8 mouse cellular contexts compared by ENCODE assay signal in genomic region chr8:120276051-120276890, GRCm38 (mm10). TPM values are rescaled to one million over a fixed set of nuclear protein-coding genes. Genes with fewer than 3 reads are reported as not detected.
DNase-seq lines count a peak whose midpoint lies in the region; ATAC-seq and TF ChIP-seq lines count a peak whose summit lies in the region.

No protein-coding gene starts in this region.

- H3K4me2 ChIP-seq in forebrain, postnatal 0 days (ENCODE audit: low read depth), result peak overlapping the region; percentile 62
- H3K4me2 ChIP-seq in hindbrain, embryonic 12.5 days (replicated peaks), result peak overlapping the region; percentile 69
- H3K4me2 ChIP-seq in limb, embryonic 14.5 days (replicated peaks; ENCODE audit: low read depth, low read length, severe bottlenecking), result peak overlapping the region; percentile 62
- peak overlapping the region; percentile 65 for H3K4me2 ChIP-seq in midbrain, embryonic 15.5 days
- peak overlapping the region; percentile 76 for H3K4me2 ChIP-seq in stomach, embryonic 14.5 days (replicated peaks; ENCODE audit: low read depth, low read length)

- H3K9me3 ChIP-seq in MEL (replicated peaks; ENCODE audit: insufficient read depth, low read length), result no peaks in the 10 kb centered on the region
- H3K9me3 ChIP-seq in forebrain, postnatal 0 days (ENCODE audit: low read length), result no peaks in the 10 kb centered on the region
- 0 out of 2 replicates have a peak, but pooled peaks cover 3% of the 10 kb centered on the region for H3K9me3 ChIP-seq in hindbrain, embryonic 12.5 days (replicated peaks)
- no peaks in the 10 kb centered on the region for H3K9me3 ChIP-seq in limb, embryonic 14.5 days (ENCODE audit: control insufficient read depth, low read length)
- H3K9me3 ChIP-seq in midbrain, embryonic 15.5 days, result no peaks in the 10 kb centered on the region
- no peaks in the 10 kb centered on the region for H3K9me3 ChIP-seq in stomach, embryonic 14.5 days (ENCODE audit: control insufficient read depth, low read depth, low read length)

- H3K4me1 ChIP-seq in MEL (ENCODE audit: control insufficient read depth in 1 of 2, insufficient read depth in 2 of 2, low read length in 2 of 2), result peaks cover 0 to 9% of the 10 kb centered on the region in 2 experiments; a peak in 2 of 4 replicates
- H3K4me1 ChIP-seq in forebrain, postnatal 0 days (ENCODE audit: insufficient read depth), result peaks cover 9% of the 10 kb centered on the region
- peaks cover 53% of the 10 kb centered on the region for H3K4me1 ChIP-seq in hindbrain, embryonic 12.5 days
- H3K4me1 ChIP-seq in limb, embryonic 14.5 days (ENCODE audit: control insufficient read depth, insufficient read depth, low read length), result peaks cover 70% of the 10 kb centered on the region
- peaks cover 20% of the 10 kb centered on the region for H3K4me1 ChIP-seq in midbrain, embryonic 15.5 days
- peaks cover 56% of the 10 kb centered on the region for H3K4me1 ChIP-seq in stomach, embryonic 14.5 days (ENCODE audit: control insufficient read depth, insufficient read depth, low read length)

- peak overlapping the region; percentile 58 to 70 for H3K4me3 ChIP-seq in MEL (ENCODE audit: control insufficient read depth in 1 of 2, insufficient read depth in 1 of 2, low read depth in 2 of 2, low read length in 2 of 2)
- peak overlapping the region; percentile 28 for H3K4me3 ChIP-seq in forebrain, postnatal 0 days (ENCODE audit: low read depth, low read length)
- peak overlapping the region; percentile 31 for H3K4me3 ChIP-seq in hindbrain, embryonic 12.5 days
- H3K4me3 ChIP-seq in limb, embryonic 14.5 days (replicated peaks; ENCODE audit: low read length), result peak overlapping the region; percentile 33
- peak overlapping the region; percentile 29 for H3K4me3 ChIP-seq in midbrain, embryonic 15.5 days
- peak overlapping the region; percentile 34 for H3K4me3 ChIP-seq in stomach, embryonic 14.5 days (ENCODE audit: low read depth, low read length)

- peaks cover 0 to 3% of the 10 kb centered on the region in 2 experiments; a peak in 1 of 4 replicates for H3K36me3 ChIP-seq in MEL (ENCODE audit: control insufficient read depth in 1 of 2, insufficient read depth in 2 of 2, low read length in 2 of 2)
- no peaks in the 10 kb centered on the region for H3K36me3 ChIP-seq in forebrain, postnatal 0 days (ENCODE audit: insufficient read depth)
- no peaks in the 10 kb centered on the region for H3K36me3 ChIP-seq in hindbrain, embryonic 12.5 days
- H3K36me3 ChIP-seq in limb, embryonic 14.5 days (ENCODE audit: control insufficient read depth, insufficient read depth, low read length), result no peaks in the 10 kb centered on the region
- no peaks in the 10 kb centered on the region for H3K36me3 ChIP-seq in midbrain, embryonic 15.5 days (replicated peaks)
- no peaks in the 10 kb centered on the region for H3K36me3 ChIP-seq in stomach, embryonic 14.5 days (ENCODE audit: control insufficient read depth, insufficient read depth, low read length)

- TF ChIP-seq CTCF in MEL (IDR thresholded peaks at IDR 0.05 in 2 of 3, conservative IDR thresholded peaks at IDR 0.05 in 1 of 3; ENCODE audit: control insufficient read depth in 1 of 3, insufficient read depth in 1 of 3, low read depth in 2 of 3, low read length in 3 of 3, poor library complexity in 1 of 3, severe bottlenecking in 1 of 3), result no peak
- TF ChIP-seq CTCF in brain, embryonic 14.5 days (IDR thresholded peaks at IDR 0.05; ENCODE audit: borderline replicate concordance, extremely low read depth, insufficient read depth, insufficient read length), result no peak
- no peak for TF ChIP-seq CTCF in forebrain, postnatal 0 days (IDR thresholded peaks at IDR 0.05; ENCODE audit: low read depth)

- no peaks in the 10 kb centered on the region for H3K27me3 ChIP-seq in MEL (ENCODE audit: control insufficient read depth in 1 of 2, insufficient read depth in 2 of 2, low read length in 2 of 2)
- H3K27me3 ChIP-seq in forebrain, postnatal 0 days (ENCODE audit: insufficient read depth, low read length), result no peaks in the 10 kb centered on the region
- peaks cover 22% of the 10 kb centered on the region for H3K27me3 ChIP-seq in hindbrain, embryonic 12.5 days
- H3K27me3 ChIP-seq in limb, embryonic 14.5 days (ENCODE audit: control insufficient read depth, insufficient read depth, low read length), result no peaks in the 10 kb centered on the region
- peaks cover 5% of the 10 kb centered on the region; the same call in 1 of the 2 replicates for H3K27me3 ChIP-seq in midbrain, embryonic 15.5 days (replicated peaks)
- H3K27me3 ChIP-seq in stomach, embryonic 14.5 days (ENCODE audit: control insufficient read depth, insufficient read depth, low read length), result no peaks in the 10 kb centered on the region

- TF ChIP-seq POLR2A in MEL (IDR thresholded peaks at IDR 0.05; ENCODE audit: control insufficient read depth in 1 of 2, insufficient read depth in 1 of 2, low read depth in 1 of 2, low read length in 2 of 2, poor library complexity in 1 of 2), result peak; percentile 55 to 74
- TF ChIP-seq POLR2A in brain, embryonic 14.5 days (IDR thresholded peaks at IDR 0.05; ENCODE audit: borderline replicate concordance, extremely low read depth, insufficient read depth, insufficient read length, poor library complexity, severe bottlenecking), result 0 out of 2 replicates have a peak, but pooled peaks have one; percentile 28
- TF ChIP-seq POLR2A in limb, embryonic 14.5 days (IDR thresholded peaks at IDR 0.05; ENCODE audit: borderline replicate concordance, extremely low read depth, insufficient read depth, insufficient read length), result no peak

- no peak overlapping the region; the same call in 1 of the 2 replicates for H3K27ac ChIP-seq in MEL (ENCODE audit: control insufficient read depth, low read depth, low read length)
- no peak overlapping the region for H3K27ac ChIP-seq in forebrain, postnatal 0 days (ENCODE audit: low read depth, low read length)
- H3K27ac ChIP-seq in hindbrain, embryonic 12.5 days, result peak overlapping the region; percentile 90
- peak overlapping the region; percentile 91 for H3K27ac ChIP-seq in limb, embryonic 14.5 days (replicated peaks; ENCODE audit: low read depth, low read length)
- peak overlapping the region; percentile 67 for H3K27ac ChIP-seq in midbrain, embryonic 15.5 days
- H3K27ac ChIP-seq in stomach, embryonic 14.5 days (ENCODE audit: low read length), result peak overlapping the region; percentile 96

- peak overlapping the region; percentile 71 for H3K9ac ChIP-seq in MEL (ENCODE audit: control insufficient read depth, low read depth, low read length, poor library complexity, severe bottlenecking)
- peak overlapping the region; percentile 37 for H3K9ac ChIP-seq in forebrain, postnatal 0 days
- H3K9ac ChIP-seq in hindbrain, embryonic 12.5 days, result peak overlapping the region; percentile 42
- 0 out of 2 replicates have a peak overlapping the region, but pooled peaks have one; percentile 8 for H3K9ac ChIP-seq in limb, embryonic 14.5 days (ENCODE audit: low read depth, low read length, severe bottlenecking)
- peak overlapping the region; percentile 39; the same call in 1 of the 2 replicates for H3K9ac ChIP-seq in midbrain, embryonic 15.5 days
- H3K9ac ChIP-seq in stomach, embryonic 14.5 days (replicated peaks; ENCODE audit: low read depth, low read length), result peak overlapping the region; percentile 40; the same call in 1 of the 2 replicates

- peak; percentile 66 for ATAC-seq in forebrain, postnatal 0 days
- ATAC-seq in hindbrain, embryonic 12.5 days (ENCODE audit: low FRiP score), result peak; percentile 73
- ATAC-seq in limb, embryonic 14.5 days (ENCODE audit: low FRiP score, low read depth), result peak; percentile 86
- peak; percentile 60 for ATAC-seq in midbrain, embryonic 15.5 days (replicated peaks)
- peak; percentile 88 for ATAC-seq in stomach, embryonic 14.5 days (ENCODE audit: insufficient number of reproducible peaks, insufficient read depth, low FRiP score, low read depth)

- peak; percentile 96 for DNase-seq in MEL (ENCODE audit: low read depth, low spot score)
- peak; percentile 90 for DNase-seq in brain, embryonic 14.5 days (ENCODE audit: low read depth)
- no peak for DNase-seq in forebrain, postnatal 0 days
- DNase-seq in limb, embryonic 14.5 days (ENCODE audit: low spot score), result peak; percentile 95
- no peak for DNase-seq in cerebellum, adult 9-11 months

- no peak for TF ChIP-seq EP300 in MEL (IDR thresholded peaks at IDR 0.05; ENCODE audit: low read depth in 1 of 2, low read length in 2 of 2)

- WGBS in forebrain, postnatal 0 days, result 2% methylated on average over 48 of the region's 49 CpGs
- WGBS in hindbrain, embryonic 12.5 days, result under 1% methylated on average over 45 of the region's 49 CpGs
- WGBS in limb, embryonic 14.5 days, result 1% methylated on average over 37 of the region's 49 CpGs
- WGBS in midbrain, embryonic 15.5 days, result under 1% methylated on average over 47 of the region's 49 CpGs
- under 1% methylated on average over 49 of the region's 49 CpGs for whole genome bisulfite sequencing in stomach, embryonic 14.5 days

- H3K79me2 ChIP-seq in MEL (ENCODE audit: control insufficient read depth, insufficient read depth, low read length, poor library complexity), result no peaks in the 10 kb centered on the region

- TF ChIP-seq RAD21 in MEL (IDR thresholded peaks at IDR 0.05; ENCODE audit: low read depth, low read length), result no peak

TF ChIP-seq in MEL, 35 proteins besides CTCF, POLR2A, EP300 and RAD21:
- peak; percentile 56 for TF ChIP-seq NELFE (IDR thresholded peaks at IDR 0.05; ENCODE audit: low read depth, low read length)
- no peak for TF ChIP-seq JUND (IDR thresholded peaks at IDR 0.05; ENCODE audit: low read depth, low read length)
- TF ChIP-seq MXI1 (IDR thresholded peaks at IDR 0.05; ENCODE audit: low read depth, low read length), result peak; percentile 27; the same call in 1 of the 2 replicates
- peak; percentile 3; the same call in 1 of the 2 replicates for TF ChIP-seq HCFC1 (IDR thresholded peaks at IDR 0.05; ENCODE audit: low read depth, low read length)
- TF ChIP-seq TBP (IDR thresholded peaks at IDR 0.05; ENCODE audit: low read depth, low read length), result peak; percentile 18; the same call in 1 of the 2 replicates
- peak; percentile 56; the same call in 1 of the 2 replicates for TF ChIP-seq MAZ (IDR thresholded peaks at IDR 0.05; ENCODE audit: low read depth, low read length)

RNA-seq across cellular contexts. Expression of gene Gse1, which starts 48.0 kb away (rescaled TPM):
- 23.1 and 23.6 TPM in 2 replicates for total RNA-seq in MEL (2012; rRNA removed)
- polyA plus RNA-seq in MEL (2012; ENCODE audit: insufficient read depth in 1 of 2, insufficient read length in 2 of 2, low read depth in 1 of 2, low replicate concordance in 2 of 2, missing spikeins in 1 of 2), result 100 to 1,000 TPM in 1 of 2 experiments, 10 to 100 TPM in 1; 66.9 to 128 TPM
- 70.3 and 70.4 TPM in 2 replicates for polyA plus RNA-seq in brain, embryonic 14.5 days (2012; rRNA removed)
- total RNA-seq in forebrain, postnatal 0 days (2014; rRNA removed), result 24.2 and 48.2 TPM in 2 replicates
- 10.5 and 15.9 TPM in 2 replicates for polyA plus RNA-seq in forebrain, postnatal 0 days (2015; fragmentation: Nextera tagmentation; extraction: Ambion mirVana)
- 22.4 and 24.0 TPM in 2 replicates for polyA plus RNA-seq in hindbrain, embryonic 12.5 days (2016; fragmentation: Nextera tagmentation; extraction: Ambion mirVana)
- polyA plus RNA-seq in limb, embryonic 14.5 days (2012; rRNA removed), result 32.6 and 43.9 TPM in 2 replicates
- polyA plus RNA-seq in limb, embryonic 14.5 days (2014; fragmentation: Nextera tagmentation; extraction: Ambion mirVana), result 10.2 and 10.3 TPM in 2 replicates
- polyA plus RNA-seq in midbrain, embryonic 15.5 days (2015; fragmentation: Nextera tagmentation; extraction: Ambion mirVana), result 21.2 and 23.4 TPM in 2 replicates
- 11.1 and 11.6 TPM in 2 replicates for polyA plus RNA-seq in stomach, embryonic 14.5 days (2014; fragmentation: Nextera tagmentation; extraction: Ambion mirVana)

Comparison
In these comparisons a context has a peak if more than half of its experiments do, and no peak if none do; other contexts are left out.
1. DNase-seq: peak in MEL (single experiment), brain, embryonic 14.5 days (single experiment) and limb, embryonic 14.5 days (single experiment); none in forebrain, postnatal 0 days (single experiment) and cerebellum, adult 9-11 months (single experiment).
2. H3K27ac ChIP-seq: peak in hindbrain, embryonic 12.5 days (single experiment), limb, embryonic 14.5 days (single experiment), midbrain, embryonic 15.5 days (single experiment) and stomach, embryonic 14.5 days (single experiment); none in MEL (single experiment) and forebrain, postnatal 0 days (single experiment).
3. H3K9ac ChIP-seq: peak in every context shown above with its lines; median percentile 71 in MEL; 42 in hindbrain, embryonic 12.5 days; 40 in stomach, embryonic 14.5 days; 39 in midbrain, embryonic 15.5 days; 37 in forebrain, postnatal 0 days; 8 in limb, embryonic 14.5 days.
4. Peak in every context shown above with its lines, with median percentiles within 50 percentile points of each other: H3K4me3 ChIP-seq, ATAC-seq and H3K4me2 ChIP-seq.